Mouse (Mus musculus) G1E (cell line): ENCODE measurements around the gene Zkscan16.

Source experiments
- CTCF ChIP-seq: IDR thresholded peaks from 2 replicates; pipeline ENCODE4 v1.5.1; 2012; ENCODE audit warnings: low read depth, low read length, inconsistent platforms, mixed read lengths
- GATA1 ChIP-seq: IDR thresholded peaks from 2 replicates; pipeline ENCODE4 v1.6.1; 2012; ENCODE audit warnings: borderline replicate concordance, low read length, inconsistent platforms, mixed read lengths
- POLR2AphosphoS5 ChIP-seq: IDR thresholded peaks from 2 replicates; pipeline ENCODE4 v1.6.1; 2012; ENCODE audit warnings: low read depth, low read length, inconsistent platforms; ENCODE audit not compliant: insufficient replicate concordance

GRCm38 (mm10) chr4:58998688-58999087, 55.3 kb downstream of the Zkscan16 start:
- TF ChIP-seq CTCF (no peak), POLR2AphosphoS5 (no peak), GATA1 (no peak)
